Mouse (Mus musculus): ENCODE measurements around the gene Ociad1. TPM values are rescaled to one million over a fixed set of nuclear protein-coding genes. Genes with fewer than 3 reads are reported as not detected.
"Not testable (repeated sequence)": the region's sequence is repeated elsewhere in the genome, so short reads cannot be mapped to it uniquely, and the experiment has no call there.

The Ociad1 gene
- polyA plus RNA-seq, 1 experiment, result 355 TPM

- Histone ChIP-seq H3K4me3 (replicated peaks; ENCODE audit: insufficient read depth, low read depth, low read length) (no peak overlapping the region), H3K4me1 (ENCODE audit: control insufficient read depth, insufficient read depth, low read length) (no peaks in the 10 kb centered on the region), H3K27ac (ENCODE audit: insufficient read depth, low read length) (no peak overlapping the region), H3K27me3 (ENCODE audit: control insufficient read depth, insufficient read depth, low read length) (no peaks in the 10 kb centered on the region)
- TF ChIP-seq POLR2A (IDR thresholded peaks at IDR 0.05; ENCODE audit: borderline replicate concordance, insufficient read depth, low read length) (no peak), CTCF (IDR thresholded peaks at IDR 0.05; ENCODE audit: borderline replicate concordance, insufficient read depth, low read depth, low read length) (no peak)
- WGBS, result 95% methylated on average over 3 of the region's 3 CpGs
- no peak for DNase-seq
Measured at GRCm38 (mm10) chr5:73307297-73307696, 14.7 kb downstream of the Ociad1 start.

GRCm38 (mm10) chr5:73309496-73309895 lies 16.9 kb downstream of the Ociad1 start:
- no peak overlapping the region for H3K27ac ChIP-seq (ENCODE audit: insufficient read depth, low read length)
- H3K4me3 ChIP-seq (replicated peaks; ENCODE audit: insufficient read depth, low read depth, low read length), result no peak overlapping the region
- DNase-seq, result no peak
- TF ChIP-seq POLR2A (IDR thresholded peaks at IDR 0.05; ENCODE audit: borderline replicate concordance, insufficient read depth, low read length) (no peak), CTCF (IDR thresholded peaks at IDR 0.05; ENCODE audit: borderline replicate concordance, insufficient read depth, low read depth, low read length) (no peak)
- H3K4me1 ChIP-seq (ENCODE audit: control insufficient read depth, insufficient read depth, low read length), result no peaks in the 10 kb centered on the region
- H3K27me3 ChIP-seq (ENCODE audit: control insufficient read depth, insufficient read depth, low read length), result no peaks in the 10 kb centered on the region
- WGBS, result 89% methylated on average over 4 of the region's 4 CpGs

DNA sequence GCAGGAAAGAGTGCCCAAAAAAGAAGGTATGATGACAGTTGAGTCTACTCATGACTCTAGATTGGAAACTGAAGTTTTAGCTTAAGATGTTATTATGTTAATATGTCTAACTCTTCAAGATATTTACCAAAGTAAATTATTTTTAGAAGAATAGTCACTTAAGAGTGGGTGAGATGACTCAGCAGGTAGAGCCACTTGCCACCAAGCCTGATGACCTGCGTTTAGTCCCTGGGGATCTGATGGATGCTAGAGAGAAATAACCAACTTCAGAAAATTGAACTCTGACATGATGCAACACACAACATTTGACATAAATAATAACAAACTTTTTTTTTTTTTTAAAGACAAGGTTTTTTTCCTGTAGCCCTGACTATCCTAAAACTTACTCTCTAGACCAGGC lies 17.8 kb downstream of the Ociad1 start:
- 91% methylated on average over 1 of the region's 1 CpGs for WGBS
- H3K4me1 ChIP-seq (ENCODE audit: control insufficient read depth, insufficient read depth, low read length), result no peaks in the 10 kb centered on the region
- TF ChIP-seq POLR2A (IDR thresholded peaks at IDR 0.05; ENCODE audit: borderline replicate concordance, insufficient read depth, low read length), result no peak
- TF ChIP-seq CTCF (IDR thresholded peaks at IDR 0.05; ENCODE audit: borderline replicate concordance, insufficient read depth, low read depth, low read length), result no peak

GRCm38 (mm10) chr5:73311458-73311857 lies 18.9 kb downstream of the Ociad1 start:
- TF ChIP-seq CTCF (IDR thresholded peaks at IDR 0.05; ENCODE audit: borderline replicate concordance, insufficient read depth, low read depth, low read length), result no peak
- TF ChIP-seq POLR2A (IDR thresholded peaks at IDR 0.05; ENCODE audit: borderline replicate concordance, insufficient read depth, low read length), result no peak
- DNase-seq, result no peak
- Histone ChIP-seq H3K27ac (ENCODE audit: insufficient read depth, low read length) (no peak overlapping the region), H3K27me3 (ENCODE audit: control insufficient read depth, insufficient read depth, low read length) (no peaks in the 10 kb centered on the region), H3K4me3 (replicated peaks; ENCODE audit: insufficient read depth, low read depth, low read length) (no peak overlapping the region), H3K4me1 (ENCODE audit: control insufficient read depth, insufficient read depth, low read length) (no peaks in the 10 kb centered on the region)
- WGBS, result 94% methylated on average over 5 of the region's 5 CpGs

More for the DNA sequence above, 17.8 kb downstream of the Ociad1 start:
- Histone ChIP-seq H3K27ac (ENCODE audit: insufficient read depth, low read length) (no peak overlapping the region), H3K4me3 (replicated peaks; ENCODE audit: insufficient read depth, low read depth, low read length) (no peak overlapping the region), H3K27me3 (ENCODE audit: control insufficient read depth, insufficient read depth, low read length) (no peaks in the 10 kb centered on the region)
- DNase-seq, result no peak

DNA sequence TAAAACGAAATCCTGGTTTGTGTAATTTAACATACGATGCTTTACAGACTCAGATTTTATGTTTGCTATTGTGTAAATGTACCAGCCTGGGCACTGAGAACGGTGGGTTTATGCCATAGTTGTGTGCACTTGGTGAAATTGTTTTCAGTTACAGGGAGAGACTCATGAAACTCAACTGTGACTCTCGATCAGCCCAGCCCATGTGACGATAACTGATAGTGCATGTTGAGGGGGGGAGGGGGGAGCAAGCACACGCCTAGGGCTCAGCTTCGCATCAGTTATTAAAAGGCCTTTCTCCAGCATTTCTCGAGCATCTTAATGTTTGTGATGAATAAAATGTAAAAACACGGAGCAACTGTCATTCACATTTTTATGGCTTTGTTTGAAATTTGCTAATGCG lies 21.0 kb downstream of the Ociad1 start:
- no peaks in the 10 kb centered on the region for H3K4me1 ChIP-seq (ENCODE audit: control insufficient read depth, insufficient read depth, low read length)
- no peak for TF ChIP-seq POLR2A (IDR thresholded peaks at IDR 0.05; ENCODE audit: borderline replicate concordance, insufficient read depth, low read length)
- TF ChIP-seq CTCF (IDR thresholded peaks at IDR 0.05; ENCODE audit: borderline replicate concordance, insufficient read depth, low read depth, low read length), result no peak
- H3K4me3 ChIP-seq (replicated peaks; ENCODE audit: insufficient read depth, low read depth, low read length), result no peak overlapping the region
- no peak overlapping the region for H3K27ac ChIP-seq (ENCODE audit: insufficient read depth, low read length)
- no peaks in the 10 kb centered on the region for H3K27me3 ChIP-seq (ENCODE audit: control insufficient read depth, insufficient read depth, low read length)
- no peak for DNase-seq
- WGBS, result 90% methylated on average over 10 of the region's 10 CpGs

GRCm38 (mm10) chr5:73314654-73315053 lies 22.1 kb downstream of the Ociad1 start:
- TF ChIP-seq POLR2A (IDR thresholded peaks at IDR 0.05; ENCODE audit: borderline replicate concordance, insufficient read depth, low read length) (no peak), CTCF (IDR thresholded peaks at IDR 0.05; ENCODE audit: borderline replicate concordance, insufficient read depth, low read depth, low read length) (no peak)
- Histone ChIP-seq H3K4me3 (replicated peaks; ENCODE audit: insufficient read depth, low read depth, low read length) (no peak overlapping the region), H3K4me1 (ENCODE audit: control insufficient read depth, insufficient read depth, low read length) (no peaks in the 10 kb centered on the region), H3K27me3 (ENCODE audit: control insufficient read depth, insufficient read depth, low read length) (no peaks in the 10 kb centered on the region), H3K27ac (ENCODE audit: insufficient read depth, low read length) (no peak overlapping the region)
- DNase-seq, result no peak
- WGBS, result 99% methylated on average over 2 of the region's 2 CpGs

- DNase-seq, result no peak
- no peak overlapping the region for H3K27ac ChIP-seq (ENCODE audit: insufficient read depth, low read length)
- H3K27me3 ChIP-seq (ENCODE audit: control insufficient read depth, insufficient read depth, low read length), result no peaks in the 10 kb centered on the region
- H3K4me3 ChIP-seq (replicated peaks; ENCODE audit: insufficient read depth, low read depth, low read length), result no peak overlapping the region
- TF ChIP-seq POLR2A (IDR thresholded peaks at IDR 0.05; ENCODE audit: borderline replicate concordance, insufficient read depth, low read length) (no peak), CTCF (IDR thresholded peaks at IDR 0.05; ENCODE audit: borderline replicate concordance, insufficient read depth, low read depth, low read length) (no peak)
- 92% methylated on average over 5 of the region's 5 CpGs for WGBS
- no peaks in the 10 kb centered on the region for H3K4me1 ChIP-seq (ENCODE audit: control insufficient read depth, insufficient read depth, low read length)
Measured at GRCm38 (mm10) chr5:73319306-73319705, 26.7 kb downstream of the Ociad1 start.

GRCm38 (mm10) chr5:73322684-73323083 lies 30.1 kb downstream of the Ociad1 start:
- H3K27me3 ChIP-seq (ENCODE audit: control insufficient read depth, insufficient read depth, low read length); H3K4me1 ChIP-seq (ENCODE audit: control insufficient read depth, insufficient read depth, low read length); H3K27ac ChIP-seq (ENCODE audit: insufficient read depth, low read length); DNase-seq; H3K4me3 ChIP-seq (replicated peaks; ENCODE audit: insufficient read depth, low read depth, low read length): not testable (repeated sequence)
- 94% methylated on average over 1 of the region's 1 CpGs for WGBS
